Mouse (Mus musculus): ENCODE measurements at regions not wholly inside any gene's neighbourhood (a gene's known extent, or its start where the extent isn't known, plus 50 kb on each side); places are given as distances from the start of the nearest gene placed in this dataset.
"Not testable (repeated sequence)": the region's sequence is repeated elsewhere in the genome, so short reads cannot be mapped to it uniquely, and the experiment has no call there.

DNA sequence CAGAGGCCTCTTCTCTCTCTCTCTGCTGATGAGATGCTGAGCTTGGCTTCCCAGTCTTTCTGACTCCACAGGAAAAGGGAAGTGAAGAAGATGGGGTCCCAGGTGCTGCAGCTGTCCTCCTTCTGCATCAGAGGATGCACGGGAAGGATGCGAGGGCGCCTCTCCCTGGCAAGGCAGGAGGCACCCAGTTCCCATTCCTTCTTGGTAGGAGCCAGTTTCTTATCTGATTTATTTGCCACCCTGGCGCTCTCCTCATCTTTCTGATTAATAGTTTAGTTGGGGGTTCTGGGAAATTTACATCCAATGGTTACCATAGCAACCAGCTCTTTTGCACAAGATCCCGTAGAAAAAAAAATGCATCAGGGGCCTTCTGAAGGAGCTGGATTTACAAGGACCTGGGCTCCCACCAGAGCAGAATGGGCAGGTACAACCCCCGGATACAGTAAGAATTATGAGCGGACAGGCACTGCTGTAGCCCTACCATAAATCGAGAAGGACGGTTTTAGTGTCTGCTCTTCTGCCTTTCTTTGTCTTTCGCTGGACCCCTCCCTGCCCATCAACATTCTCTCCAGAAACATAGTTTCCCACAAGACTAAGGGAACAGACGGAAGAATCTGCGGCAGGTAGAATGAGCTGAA is 107.2 kb upstream of the Shb start:
- no peak overlapping the region for H3K27ac ChIP-seq
- no peaks in the 10 kb centered on the region for H3K27me3 ChIP-seq
- no peak overlapping the region for H3K4me3 ChIP-seq
- no peaks in the 10 kb centered on the region for H3K9me3 ChIP-seq
- no peak for ATAC-seq (ENCODE audit: insufficient number of reproducible peaks, low FRiP score, low TSS enrichment, low read depth)
- no peak overlapping the region for H3K9ac ChIP-seq
- peaks cover 8% of the 10 kb centered on the region; the same call in 1 of the 2 replicates for H3K4me1 ChIP-seq
- no peak overlapping the region for H3K4me2 ChIP-seq
- H3K36me3 ChIP-seq = no peaks in the 10 kb centered on the region
- 61% methylated on average over 12 of the region's 12 CpGs for WGBS

DNA sequence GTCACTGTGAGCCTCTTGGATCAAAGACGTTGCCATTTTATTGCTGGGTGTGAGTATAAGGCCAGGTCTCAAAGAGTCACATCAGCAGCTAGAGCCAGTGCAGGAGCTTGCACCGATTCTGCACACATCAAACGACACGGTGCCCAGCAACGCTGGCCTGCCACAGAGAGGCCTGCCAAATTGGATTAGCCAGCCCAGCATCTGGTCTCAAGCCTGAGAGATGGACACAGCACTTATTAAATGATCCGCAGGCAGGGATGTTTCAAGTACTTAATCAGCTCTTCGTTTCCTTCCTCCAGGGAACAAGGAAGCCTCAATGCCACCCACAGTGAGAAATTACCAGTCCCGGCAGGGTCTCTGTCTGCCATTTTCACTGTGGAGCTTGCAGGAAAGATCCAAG is 106.1 kb upstream of the Shb start:
- Histone ChIP-seq H3K27me3 (no peaks in the 10 kb centered on the region), H3K4me1 (peaks cover 8% of the 10 kb centered on the region; the same call in 1 of the 2 replicates), H3K9me3 (no peaks in the 10 kb centered on the region), H3K36me3 (no peaks in the 10 kb centered on the region), H3K4me2 (no peak overlapping the region), H3K4me3 (no peak overlapping the region), H3K9ac (no peak overlapping the region), H3K27ac (no peak overlapping the region)
- 51% methylated on average over 8 of the region's 8 CpGs for WGBS
- ATAC-seq (ENCODE audit: insufficient number of reproducible peaks, low FRiP score, low TSS enrichment, low read depth) = no peak

DNA sequence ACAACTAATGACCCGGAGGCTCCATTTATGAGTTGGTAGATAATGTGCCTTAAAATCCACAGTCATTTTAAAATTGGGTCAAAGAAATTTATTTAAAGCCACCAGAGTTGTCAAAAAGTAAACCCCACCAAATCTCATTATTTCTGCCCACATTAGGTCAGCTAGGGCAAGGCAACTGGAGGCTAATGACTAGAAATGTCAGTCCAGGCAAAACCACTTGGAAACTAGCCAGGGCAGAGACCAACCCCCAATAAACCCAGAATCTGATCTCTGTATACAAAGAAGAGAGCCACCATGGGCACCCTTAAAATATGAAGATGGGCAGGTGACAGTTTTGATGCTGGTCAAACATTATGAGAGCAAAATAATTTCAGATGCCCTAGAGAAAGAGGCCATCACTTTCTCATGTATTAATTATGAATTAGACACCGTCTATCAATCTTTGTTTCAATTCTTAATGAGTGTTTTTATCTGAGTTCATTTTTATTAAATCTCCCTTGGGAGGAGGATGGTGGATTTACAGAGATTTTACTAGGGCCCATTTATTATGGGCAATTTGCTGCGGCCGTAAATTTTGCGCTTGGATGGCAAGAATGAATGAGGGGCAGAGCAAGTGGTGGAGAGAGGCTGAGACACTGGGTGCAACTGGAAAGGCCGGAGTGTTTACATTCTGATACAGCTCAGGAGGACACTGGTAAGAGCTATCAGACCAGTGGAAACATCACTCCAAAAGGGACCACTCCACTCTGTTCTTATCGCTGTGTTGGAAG is 99.2 kb upstream of the Shb start:
- Histone ChIP-seq H3K4me1 (no peaks in the 10 kb centered on the region), H3K36me3 (no peaks in the 10 kb centered on the region), H3K9me3 (no peaks in the 10 kb centered on the region), H3K4me3 (no peak overlapping the region), H3K27me3 (no peaks in the 10 kb centered on the region; the same call in 1 of the 2 replicates), H3K9ac (no peak overlapping the region), H3K27ac (no peak overlapping the region), H3K4me2 (no peak overlapping the region)
- 45% methylated on average over 7 of the region's 7 CpGs for WGBS
- no peak for ATAC-seq (ENCODE audit: insufficient number of reproducible peaks, low FRiP score, low TSS enrichment, low read depth)

DNA sequence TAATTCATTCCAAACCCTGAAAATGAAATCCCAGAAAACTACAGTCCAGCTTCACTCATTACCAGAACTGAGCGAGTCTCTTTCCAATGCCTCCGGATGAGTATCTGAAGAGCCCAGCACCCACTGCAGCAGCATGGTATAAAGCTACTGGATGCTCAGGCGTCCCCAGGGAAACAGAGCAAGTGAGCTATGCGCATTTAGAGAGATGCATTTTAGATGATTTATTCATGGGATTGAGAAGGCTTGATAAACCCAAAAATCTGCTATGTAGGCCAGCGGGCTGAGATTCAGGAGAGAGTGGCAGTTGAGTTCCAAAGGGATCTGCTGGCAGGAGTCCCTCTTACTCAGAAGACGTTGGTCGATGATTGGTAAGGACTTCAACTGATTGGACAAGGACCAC is 93.4 kb upstream of the Shb start:
- no peaks in the 10 kb centered on the region for H3K4me1 ChIP-seq
- 93% methylated on average over 7 of the region's 7 CpGs for WGBS
- no peak overlapping the region for H3K4me3 ChIP-seq
- ATAC-seq (ENCODE audit: insufficient number of reproducible peaks, low FRiP score, low TSS enrichment, low read depth) = no peak
- no peaks in the 10 kb centered on the region for H3K9me3 ChIP-seq
- H3K9ac ChIP-seq = no peak overlapping the region
- no peak overlapping the region for H3K27ac ChIP-seq
- no peak overlapping the region for H3K4me2 ChIP-seq
- no peaks in the 10 kb centered on the region; the same call in 1 of the 2 replicates for H3K27me3 ChIP-seq
- no peaks in the 10 kb centered on the region for H3K36me3 ChIP-seq

DNA sequence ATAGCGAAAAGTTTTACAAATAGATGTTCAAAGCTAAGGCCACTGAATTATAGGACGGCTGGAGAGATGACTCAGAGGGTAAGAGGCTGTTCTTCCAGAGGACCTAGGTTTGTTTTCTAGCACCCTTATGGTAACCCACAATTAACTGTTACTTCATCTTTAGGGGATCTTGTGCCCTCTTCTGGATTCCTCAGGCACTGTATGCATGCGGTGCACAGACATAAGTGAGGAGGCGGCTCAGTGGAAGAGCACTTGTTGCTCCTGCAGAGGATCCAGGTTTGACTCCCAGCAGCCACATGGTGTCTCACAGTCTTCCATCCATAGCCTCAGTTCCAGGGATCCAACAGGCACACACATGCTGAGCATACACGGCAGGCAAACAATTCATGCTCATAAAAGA is 89.7 kb upstream of the Shb start:
- 77% methylated on average over 5 of the region's 5 CpGs for WGBS
- no peak overlapping the region for H3K9ac ChIP-seq

DNA sequence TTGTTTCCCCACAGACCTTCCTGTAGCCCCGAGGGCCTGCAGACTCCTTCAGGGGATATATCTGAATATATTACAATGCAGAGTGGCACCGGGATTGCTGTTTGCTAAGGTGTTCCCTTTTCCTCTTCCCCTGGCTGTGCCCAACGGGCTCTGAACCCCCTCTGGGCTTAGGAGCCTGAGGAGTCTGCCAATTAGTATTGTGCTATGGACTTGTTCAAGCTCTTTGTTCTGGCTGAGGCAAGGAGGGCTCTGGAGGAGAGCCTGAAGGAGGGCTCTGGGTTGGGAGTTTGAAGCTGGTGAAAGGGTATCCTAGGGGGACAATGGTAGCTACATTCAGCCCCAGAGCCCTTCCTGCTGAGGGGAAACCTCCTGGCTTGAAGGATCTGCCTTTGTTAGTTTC is 84.9 kb upstream of the Shb start:
- no peak overlapping the region for H3K4me2 ChIP-seq
- no peaks in the 10 kb centered on the region for H3K36me3 ChIP-seq
- no peak overlapping the region for H3K27ac ChIP-seq
- no peak overlapping the region for H3K4me3 ChIP-seq
- H3K9ac ChIP-seq = no peak overlapping the region
- H3K4me1 ChIP-seq = peaks cover 3% of the 10 kb centered on the region; the same call in 1 of the 2 replicates
- H3K9me3 ChIP-seq = no peaks in the 10 kb centered on the region
- no peaks in the 10 kb centered on the region for H3K27me3 ChIP-seq
- 51% methylated on average over 3 of the region's 3 CpGs for WGBS
- no peak for ATAC-seq (ENCODE audit: insufficient number of reproducible peaks, low FRiP score, low TSS enrichment, low read depth)

More for the DNA sequence above, 89.7 kb upstream of the Shb start:
- H3K4me3 ChIP-seq = no peak overlapping the region
- no peak for ATAC-seq (ENCODE audit: insufficient number of reproducible peaks, low FRiP score, low TSS enrichment, low read depth)
- no peak overlapping the region for H3K4me2 ChIP-seq
- no peak overlapping the region for H3K27ac ChIP-seq
- H3K4me1 ChIP-seq = peaks cover 1% of the 10 kb centered on the region; the same call in 1 of the 2 replicates
- no peaks in the 10 kb centered on the region for H3K27me3 ChIP-seq
- no peaks in the 10 kb centered on the region for H3K36me3 ChIP-seq
- H3K9me3 ChIP-seq = no peaks in the 10 kb centered on the region

DNA sequence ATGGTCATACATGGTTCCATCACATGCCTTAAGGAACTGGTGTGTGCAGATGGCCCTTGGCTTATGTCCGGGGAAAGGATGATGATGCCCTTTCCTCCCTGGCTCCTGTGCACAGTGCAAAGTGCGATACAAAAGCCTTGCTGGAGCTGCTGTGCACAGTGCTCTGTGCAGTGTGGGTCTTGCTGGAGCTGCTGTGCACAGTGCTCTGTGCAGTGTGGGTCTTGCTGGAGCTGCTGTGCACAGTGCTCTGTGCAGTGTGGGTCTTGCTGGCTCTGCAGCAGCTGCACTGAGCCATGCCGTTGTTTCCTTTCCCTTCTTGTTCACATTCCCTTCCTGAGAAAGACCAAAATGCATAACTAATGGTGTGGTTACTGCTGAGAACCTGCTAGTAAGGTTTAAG is 81.2 kb upstream of the Shb start:
- not testable (repeated sequence) for H3K27ac ChIP-seq; H3K27me3 ChIP-seq; H3K9me3 ChIP-seq; H3K36me3 ChIP-seq; H3K4me3 ChIP-seq; H3K4me1 ChIP-seq; ATAC-seq (ENCODE audit: insufficient number of reproducible peaks, low FRiP score, low TSS enrichment, low read depth); H3K4me2 ChIP-seq; H3K9ac ChIP-seq
- 66% methylated on average over 3 of the region's 3 CpGs for WGBS

DNA sequence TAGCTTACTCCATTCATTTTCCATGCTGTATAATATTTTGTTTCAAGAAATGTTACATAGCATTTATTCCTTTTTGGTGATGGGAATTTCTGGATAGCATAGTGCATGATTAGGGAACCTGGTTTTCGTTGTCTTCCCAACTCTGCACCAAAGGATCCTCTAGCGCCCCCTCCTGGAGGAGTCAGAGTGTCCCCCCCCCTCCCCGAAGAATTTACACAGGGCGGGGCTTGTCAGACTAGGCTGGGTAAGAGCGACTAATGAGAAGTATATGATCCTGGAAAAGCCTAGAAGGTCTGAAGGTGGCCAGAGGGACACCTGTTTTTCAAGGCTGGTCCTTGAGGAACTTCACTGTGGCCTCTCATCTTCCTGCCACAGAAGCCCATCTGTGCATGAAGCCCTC is 79.9 kb upstream of the Shb start:
- Histone ChIP-seq H3K4me3 (no peak overlapping the region), H3K9me3 (no peaks in the 10 kb centered on the region), H3K36me3 (no peaks in the 10 kb centered on the region), H3K27ac (no peak overlapping the region), H3K27me3 (0 out of 2 replicates have a peak, but pooled peaks cover 3% of the 10 kb centered on the region), H3K4me2 (no peak overlapping the region), H3K4me1 (peaks cover 2% of the 10 kb centered on the region; the same call in 1 of the 2 replicates), H3K9ac (no peak overlapping the region)
- 52% methylated on average over 5 of the region's 5 CpGs for WGBS
- ATAC-seq (ENCODE audit: insufficient number of reproducible peaks, low FRiP score, low TSS enrichment, low read depth) = no peak

DNA sequence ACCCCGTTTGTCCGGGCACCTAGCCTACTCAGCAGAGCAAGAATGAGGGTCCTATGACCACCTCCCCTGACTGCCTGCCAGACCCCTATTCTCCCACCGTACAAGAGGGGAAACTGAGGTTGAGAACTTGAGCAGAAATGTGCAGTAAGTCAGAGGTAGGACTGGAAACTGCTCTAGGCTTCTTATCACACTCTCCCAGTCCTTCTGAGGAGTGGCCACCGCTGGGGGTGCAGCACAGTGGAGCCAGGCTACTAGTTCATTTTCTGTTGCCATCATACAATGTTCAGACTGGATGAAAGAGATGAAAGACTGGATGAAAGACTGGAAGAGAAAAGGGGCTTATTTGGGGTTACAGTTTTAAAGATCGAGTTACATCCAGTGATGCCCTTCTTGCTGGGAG is 78.7 kb upstream of the Shb start:
- no peak overlapping the region for H3K4me3 ChIP-seq
- no peak overlapping the region for H3K4me2 ChIP-seq
- peaks cover 4% of the 10 kb centered on the region for H3K4me1 ChIP-seq
- WGBS = 85% methylated on average over 5 of the region's 5 CpGs
- no peak overlapping the region for H3K9ac ChIP-seq
- H3K36me3 ChIP-seq = no peaks in the 10 kb centered on the region
- H3K9me3 ChIP-seq = no peaks in the 10 kb centered on the region
- H3K27me3 ChIP-seq = 0 out of 2 replicates have a peak, but pooled peaks cover 3% of the 10 kb centered on the region
- no peak for ATAC-seq (ENCODE audit: insufficient number of reproducible peaks, low FRiP score, low TSS enrichment, low read depth)
- H3K27ac ChIP-seq = no peak overlapping the region

DNA sequence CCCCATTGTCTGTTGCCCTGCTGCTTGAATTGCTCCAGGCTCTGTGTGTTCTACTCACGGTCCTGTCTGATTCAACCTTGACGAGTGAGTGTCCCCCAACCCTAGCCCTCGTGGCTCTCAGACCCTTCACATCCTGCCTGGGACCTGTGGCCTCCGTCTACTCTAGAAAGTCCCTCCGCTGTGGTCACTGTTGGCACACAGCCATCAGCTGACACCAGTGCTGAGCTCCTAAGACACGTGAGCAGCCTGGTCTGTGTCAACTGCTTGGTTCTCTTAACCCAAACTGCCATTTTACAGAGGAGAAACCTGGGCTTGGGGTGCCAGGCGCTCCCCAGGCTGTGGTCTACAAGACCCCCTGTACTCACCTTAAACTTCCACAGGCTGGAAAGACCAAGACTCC is 74.3 kb upstream of the Shb start:
- H3K4me1 ChIP-seq = peaks cover 4% of the 10 kb centered on the region
- H3K4me3 ChIP-seq = no peak overlapping the region
- no peak for ATAC-seq (ENCODE audit: insufficient number of reproducible peaks, low FRiP score, low TSS enrichment, low read depth)
- H3K9me3 ChIP-seq = no peaks in the 10 kb centered on the region
- H3K27ac ChIP-seq = no peak overlapping the region
- H3K36me3 ChIP-seq = no peaks in the 10 kb centered on the region
- H3K4me2 ChIP-seq = no peak overlapping the region
- H3K27me3 ChIP-seq = 0 out of 2 replicates have a peak, but pooled peaks cover 3% of the 10 kb centered on the region
- WGBS = 61% methylated on average over 7 of the region's 7 CpGs
- no peak overlapping the region for H3K9ac ChIP-seq

DNA sequence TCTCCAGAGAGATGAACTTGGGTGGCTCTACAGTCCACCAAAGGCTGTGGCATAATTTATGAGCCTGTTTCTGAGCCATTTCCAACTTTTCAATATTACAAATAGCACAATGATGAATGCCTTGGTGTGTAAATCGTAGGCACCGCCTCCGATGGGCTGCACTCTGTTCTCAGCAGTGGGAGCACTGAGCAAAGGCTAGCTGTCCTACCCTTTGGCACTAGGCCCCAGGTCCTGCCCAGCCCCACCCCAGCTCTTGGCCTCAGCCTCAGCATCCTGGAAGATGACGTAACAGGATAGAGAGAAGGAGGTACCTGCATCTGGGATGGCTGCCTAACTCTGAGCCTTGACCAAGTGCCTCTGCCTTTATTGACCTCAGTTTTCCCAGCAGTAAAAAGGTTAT is 73.4 kb upstream of the Shb start:
- 70% methylated on average over 4 of the region's 4 CpGs for WGBS

DNA sequence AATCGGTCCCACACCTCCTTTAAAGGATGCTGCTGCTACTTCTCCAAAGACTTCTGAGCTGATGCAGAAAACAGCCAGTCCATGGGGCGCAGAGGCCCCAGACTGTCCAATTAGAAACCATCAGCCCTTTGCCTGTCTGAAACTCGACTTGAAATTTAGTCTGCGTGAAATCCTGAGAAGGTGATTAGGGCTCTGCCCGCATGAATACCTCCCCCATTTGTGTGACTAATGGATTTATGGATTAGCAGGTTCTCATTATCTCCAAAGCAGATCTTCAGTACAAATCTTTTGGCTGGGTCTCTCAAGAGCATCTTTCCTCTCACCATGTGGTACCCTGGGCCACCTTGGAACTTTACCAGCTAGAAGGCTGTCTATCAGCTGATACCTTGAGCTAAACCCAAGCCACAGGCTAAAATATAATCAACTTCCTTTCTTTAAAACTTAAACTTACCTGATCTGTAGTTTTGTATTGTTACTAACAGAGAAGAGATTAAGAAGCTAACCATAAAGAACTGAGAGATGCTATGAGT is 72.1 kb upstream of the Shb start:
- Histone ChIP-seq H3K4me3 (no peak overlapping the region), H3K9ac (no peak overlapping the region), H3K27ac (no peak overlapping the region), H3K9me3 (no peaks in the 10 kb centered on the region), H3K4me2 (no peak overlapping the region), H3K4me1 (peaks cover 9% of the 10 kb centered on the region), H3K36me3 (no peaks in the 10 kb centered on the region), H3K27me3 (0 out of 2 replicates have a peak, but pooled peaks cover 3% of the 10 kb centered on the region)
- ATAC-seq (ENCODE audit: insufficient number of reproducible peaks, low FRiP score, low TSS enrichment, low read depth) = no peak
- 53% methylated on average over 5 of the region's 5 CpGs for WGBS

More for the DNA sequence above, 73.4 kb upstream of the Shb start:
- Histone ChIP-seq H3K9me3 (no peaks in the 10 kb centered on the region), H3K36me3 (no peaks in the 10 kb centered on the region), H3K4me2 (no peak overlapping the region), H3K4me3 (no peak overlapping the region), H3K27me3 (0 out of 2 replicates have a peak, but pooled peaks cover 3% of the 10 kb centered on the region), H3K27ac (no peak overlapping the region), H3K4me1 (peaks cover 7% of the 10 kb centered on the region), H3K9ac (no peak overlapping the region)
- no peak for ATAC-seq (ENCODE audit: insufficient number of reproducible peaks, low FRiP score, low TSS enrichment, low read depth)
